Mouse (Mus musculus) kidney, postnatal 0 days (tissue): Measurements from ENCODE around the gene Slc35b2. TPM values are rescaled to one million over a fixed set of nuclear protein-coding genes. Genes with fewer than 3 reads are reported as not detected.
A peak's percentile ranks its signal among the peaks of the same experiment; 100 is the strongest.

ENCODE experiments used
- ATAC-seq: fragments of 200-750 bp; cut with Nextera tagmentation; replicated peaks from 2 replicates; pipeline ENCODE4 v1.8.0; 2017; ENCODE audit warnings: low read depth, moderate number of reproducible peaks, moderate TSS enrichment, moderate library complexity; ENCODE audit not compliant: low FRiP score
- DNase-seq: peaks from one replicate; pipeline ENCODE4 v3.0.0-alpha.2; 2016; ENCODE audit warnings: low spot score
- H3K27ac ChIP-seq: fragments of 300-500 bp; sonication (generic); 2 replicates; pipeline ENCODE4 v1.5.1; 2014; ENCODE audit warnings: mild to moderate bottlenecking
- H3K27me3 ChIP-seq: fragments of 300-500 bp; sonication (generic); 2 replicates; pipeline ENCODE4 v1.6.1; 2014; ENCODE audit warnings: low read length, mixed read lengths; ENCODE audit not compliant: insufficient read depth
- H3K36me3 ChIP-seq: fragments of 300-500 bp; sonication (generic); 2 replicates; pipeline ENCODE4 v1.6.1; 2014; ENCODE audit warnings: low read length, mixed read lengths; ENCODE audit not compliant: insufficient read depth
- H3K4me1 ChIP-seq: fragments of 300-500 bp; sonication (generic); replicated peaks from 2 replicates; pipeline ENCODE4 v1.6.1; 2014; ENCODE audit warnings: antibody characterized with exemption, low read length, mixed read lengths; ENCODE audit not compliant: insufficient read depth
- H3K4me2 ChIP-seq: fragments of 300-500 bp; sonication (generic); 2 replicates; pipeline ENCODE4 v1.6.1; 2014; ENCODE audit warnings: mild to moderate bottlenecking, low read length, moderate library complexity, mixed read lengths
- H3K4me3 ChIP-seq: fragments of 300-500 bp; sonication (generic); replicated peaks from 2 replicates; pipeline ENCODE4 v1.5.1; 2014; ENCODE audit warnings: low read depth, low read length
- H3K9ac ChIP-seq: fragments of 300-500 bp; sonication (generic); 2 replicates; pipeline ENCODE4 v1.6.1; 2014; ENCODE audit warnings: low read depth, low read length
- H3K9me3 ChIP-seq: fragments of 300-500 bp; sonication (generic); replicated peaks from 2 replicates; pipeline ENCODE4 v1.6.1; 2016; ENCODE audit warnings: low read length, inconsistent platforms, mixed read lengths
- CTCF ChIP-seq: IDR thresholded peaks from 2 replicates; pipeline ENCODE4 v1.5.1; 2016; ENCODE audit warnings: antibody characterized with exemption, low read depth, mild to moderate bottlenecking, moderate library complexity
- WGBS: fragments of 180-500 bp; shearing (Covaris S2); extraction: QIAGEN DNeasy Blood & Tissue Kit; methylation state at CpG from one replicate; pipeline ENCODE4 v1.1.7; 2014; 5-methylcytosine and 5-hydroxymethylcytosine counted together
- polyA plus RNA-seq: library from polyadenylated mRNA; unstranded; fragments of >200 nt; fragmentation: Nextera tagmentation; extraction: Ambion mirVana; gene quantifications from 2 replicates; pipeline ENCODE4 v1.2.1, GENCODE M21; 2015

The Slc35b2 gene
- polyA plus RNA-seq, 1 experiment from 2014 or later = 131 TPM

- Histone ChIP-seq H3K4me2 (0 out of 2 replicates have a peak overlapping the region, but pooled peaks have one; percentile 92), H3K9me3 (no peaks in the 10 kb centered on the region), H3K27me3 (no peaks in the 10 kb centered on the region), H3K27ac (no peak overlapping the region), H3K4me1 (peaks cover 4% of the 10 kb centered on the region; the same call in 1 of the 2 replicates), H3K9ac (no peak overlapping the region), H3K36me3 (0 out of 2 replicates have a peak, but pooled peaks cover 3% of the 10 kb centered on the region), H3K4me3 (no peak overlapping the region)
- no peak for ATAC-seq
- no peak for DNase-seq
- no peak for TF ChIP-seq CTCF
- WGBS = 66% methylated on average over 16 of the region's 16 CpGs
These were observed 5.4 kb upstream of the Slc35b2 start for GRCm38 (mm10) chr17:45557998-45558862.

GRCm38 (mm10) chr17:45559732-45560525 lies 3.7 kb upstream of the Slc35b2 start:
- ATAC-seq (no peak), DNase-seq (no peak)
- peaks cover 12% of the 10 kb centered on the region for H3K4me1 ChIP-seq
- no peak overlapping the region for H3K9ac ChIP-seq
- no peak overlapping the region for H3K4me3 ChIP-seq
- no peaks in the 10 kb centered on the region for H3K9me3 ChIP-seq
- H3K36me3 ChIP-seq = 0 out of 2 replicates have a peak, but pooled peaks cover 3% of the 10 kb centered on the region
- no peak overlapping the region for H3K4me2 ChIP-seq
- H3K27ac ChIP-seq = no peak overlapping the region
- TF ChIP-seq CTCF = no peak
- whole genome bisulfite sequencing = 86% methylated on average over 15 of the region's 15 CpGs
- H3K27me3 ChIP-seq = no peaks in the 10 kb centered on the region

- H3K27me3 ChIP-seq = no peaks in the 10 kb centered on the region
- DNase-seq (no peak), ATAC-seq (no peak)
- peaks cover 13% of the 10 kb centered on the region for H3K4me1 ChIP-seq
- H3K9ac ChIP-seq = no peak overlapping the region
- no peak overlapping the region for H3K4me2 ChIP-seq
- 78% methylated on average over 12 of the region's 12 CpGs for WGBS
- no peak overlapping the region for H3K4me3 ChIP-seq
- H3K27ac ChIP-seq = no peak overlapping the region
- no peak for TF ChIP-seq CTCF
- no peaks in the 10 kb centered on the region for H3K9me3 ChIP-seq
- peaks cover 30% of the 10 kb centered on the region for H3K36me3 ChIP-seq
These were observed 458 bp upstream of the Slc35b2 start for GRCm38 (mm10) chr17:45563216-45563615.

GRCm38 (mm10) chr17:45564531-45565084 lies 934 bp downstream of the Slc35b2 start:
- DNase-seq (peak; percentile 35), ATAC-seq (peak; percentile 3)
- H3K9me3 ChIP-seq = no peaks in the 10 kb centered on the region
- H3K4me2 ChIP-seq = peak overlapping the region; percentile 96
- H3K4me3 ChIP-seq = peak overlapping the region; percentile 88
- H3K9ac ChIP-seq = peak overlapping the region; percentile 88
- 6% methylated on average over 18 of the region's 18 CpGs for WGBS
- peaks cover 44% of the 10 kb centered on the region for H3K36me3 ChIP-seq
- no peaks in the 10 kb centered on the region for H3K27me3 ChIP-seq
- peak; percentile 14; the same call in 1 of the 2 replicates for TF ChIP-seq CTCF
- peak overlapping the region; percentile 90 for H3K27ac ChIP-seq
- H3K4me1 ChIP-seq = peaks cover 13% of the 10 kb centered on the region

DNA sequence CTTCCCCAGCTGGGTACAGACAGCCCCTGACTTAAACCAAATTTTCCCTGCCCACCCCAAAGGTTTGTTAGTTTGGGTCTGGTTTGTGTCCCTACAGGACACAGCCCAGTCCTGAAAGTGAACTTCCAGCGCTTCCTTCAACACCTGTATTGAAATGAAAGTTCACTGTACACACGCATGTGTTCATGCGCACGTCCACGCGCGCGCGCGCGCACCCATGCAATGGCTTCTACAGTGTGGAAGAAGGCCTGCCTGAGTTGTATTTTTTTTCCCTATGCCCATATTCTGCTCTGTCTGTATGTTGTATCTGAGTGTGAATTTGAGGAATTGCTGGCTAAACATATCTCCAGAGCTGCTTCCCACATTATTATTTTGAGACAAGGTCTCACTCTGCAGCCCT lies 1.4 kb downstream of the Slc35b2 start:
- Histone ChIP-seq H3K4me2 (peak overlapping the region; percentile 96), H3K27me3 (no peaks in the 10 kb centered on the region), H3K36me3 (peaks cover 49% of the 10 kb centered on the region), H3K9ac (peak overlapping the region; percentile 88; the same call in 1 of the 2 replicates), H3K27ac (peak overlapping the region; percentile 90; the same call in 1 of the 2 replicates), H3K9me3 (no peaks in the 10 kb centered on the region), H3K4me3 (peak overlapping the region; percentile 88), H3K4me1 (peaks cover 15% of the 10 kb centered on the region)
- DNase-seq (no peak), ATAC-seq (no peak)
- 92% methylated on average over 11 of the region's 11 CpGs for whole genome bisulfite sequencing
- TF ChIP-seq CTCF = no peak

DNA sequence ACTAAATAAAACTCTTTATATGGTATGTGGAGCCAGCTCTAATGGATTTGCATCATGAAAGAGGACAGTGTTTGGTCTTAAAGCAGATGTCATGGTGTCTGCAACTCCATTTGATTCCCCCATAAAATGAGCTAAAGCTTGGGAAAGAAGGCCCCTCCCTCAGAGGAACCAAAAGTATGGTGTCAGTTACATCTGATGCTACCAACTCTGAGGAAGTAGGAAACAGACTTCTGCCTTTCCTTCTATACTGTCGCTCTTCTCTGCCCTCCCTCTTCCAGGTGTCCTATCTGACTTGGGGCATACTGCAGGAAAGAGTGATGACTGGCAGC lies 2.3 kb downstream of the Slc35b2 start:
- Histone ChIP-seq H3K4me2 (no peak overlapping the region), H3K36me3 (peaks cover 54% of the 10 kb centered on the region), H3K9ac (no peak overlapping the region), H3K27ac (no peak overlapping the region), H3K4me3 (no peak overlapping the region), H3K4me1 (peaks cover 16% of the 10 kb centered on the region), H3K9me3 (no peaks in the 10 kb centered on the region), H3K27me3 (no peaks in the 10 kb centered on the region)
- 47% methylated on average over 1 of the region's 1 CpGs for WGBS
- TF ChIP-seq CTCF = no peak
- no peak for ATAC-seq
- no peak for DNase-seq
